Mouse (Mus musculus) embryonic facial prominence, embryonic 11.5 days (tissue): ENCODE measurements around the gene Tmem54. TPM values are rescaled to one million over a fixed set of nuclear protein-coding genes. Genes with fewer than 3 reads are reported as not detected.

ENCODE experiments used
- ATAC-seq: fragments of 200-750 bp; cut with Nextera tagmentation; replicated peaks from 2 replicates; pipeline ENCODE4 v1.8.0; 2017; ENCODE audit warnings: low read depth; ENCODE audit not compliant: insufficient number of reproducible peaks, low FRiP score, low TSS enrichment
- DNase-seq: peaks from one replicate; pipeline ENCODE4 v3.0.0-alpha.2; 2015; ENCODE audit warnings: low spot score
- H3K27ac ChIP-seq: fragments of 300-500 bp; sonication (generic); replicated peaks from 2 replicates; pipeline ENCODE4 v1.5.1; 2014; ENCODE audit warnings: mild to moderate bottlenecking, low read depth, low read length, control low read depth
- H3K27me3 ChIP-seq: fragments of 300-500 bp; sonication (generic); 2 replicates; pipeline ENCODE4 v1.6.1; 2014; ENCODE audit warnings: mild to moderate bottlenecking, low read length, moderate library complexity, mixed read lengths; ENCODE audit not compliant: control insufficient read depth, insufficient read depth
- H3K36me3 ChIP-seq: fragments of 300-500 bp; sonication (generic); replicated peaks from 2 replicates; pipeline ENCODE4 v1.6.1; 2014; ENCODE audit warnings: low read depth, mild to moderate bottlenecking, low read length, moderate library complexity, mixed read lengths; ENCODE audit not compliant: control insufficient read depth, insufficient read depth
- H3K4me1 ChIP-seq: fragments of 300-500 bp; sonication (generic); 2 replicates; pipeline ENCODE4 v1.6.1; 2014; ENCODE audit warnings: low read length, mixed read lengths; ENCODE audit not compliant: control insufficient read depth, insufficient read depth
- H3K4me2 ChIP-seq: fragments of 300-500 bp; sonication (generic); 2 replicates; pipeline ENCODE4 v1.6.1; 2014; ENCODE audit warnings: low read depth, mild to moderate bottlenecking, control low read depth, low read length, moderate library complexity
- H3K4me3 ChIP-seq: fragments of 300-500 bp; sonication (generic); 2 replicates; pipeline ENCODE4 v1.5.1; 2014; ENCODE audit warnings: low read depth, low read length, control low read depth
- H3K9ac ChIP-seq: fragments of 300-500 bp; sonication (generic); replicated peaks from 2 replicates; pipeline ENCODE4 v1.6.1; 2014; ENCODE audit warnings: mild to moderate bottlenecking, control low read depth, low read length
- H3K9me3 ChIP-seq: fragments of 300-500 bp; sonication (generic); replicated peaks from 2 replicates; pipeline ENCODE4 v1.6.1; 2016; ENCODE audit warnings: mild to moderate bottlenecking, low read length, inconsistent platforms, mixed read lengths; ENCODE audit not compliant: control insufficient read depth
- WGBS: fragments of 180-500 bp; shearing (Covaris S2); extraction: QIAGEN DNeasy Blood & Tissue Kit; methylation state at CpG from one replicate; pipeline ENCODE4 v1.1.7; 2014; 5-methylcytosine and 5-hydroxymethylcytosine counted together
- polyA plus RNA-seq: library from polyadenylated mRNA; unstranded; fragments of >200 nt; fragmentation: Nextera tagmentation; extraction: Ambion mirVana; gene quantifications from 2 replicates; pipeline ENCODE4 v1.2.1, GENCODE M21; 2014

Tmem54 gene
- polyA plus RNA-seq = 6.3 and 6.4 TPM in 2 replicates

DNA sequence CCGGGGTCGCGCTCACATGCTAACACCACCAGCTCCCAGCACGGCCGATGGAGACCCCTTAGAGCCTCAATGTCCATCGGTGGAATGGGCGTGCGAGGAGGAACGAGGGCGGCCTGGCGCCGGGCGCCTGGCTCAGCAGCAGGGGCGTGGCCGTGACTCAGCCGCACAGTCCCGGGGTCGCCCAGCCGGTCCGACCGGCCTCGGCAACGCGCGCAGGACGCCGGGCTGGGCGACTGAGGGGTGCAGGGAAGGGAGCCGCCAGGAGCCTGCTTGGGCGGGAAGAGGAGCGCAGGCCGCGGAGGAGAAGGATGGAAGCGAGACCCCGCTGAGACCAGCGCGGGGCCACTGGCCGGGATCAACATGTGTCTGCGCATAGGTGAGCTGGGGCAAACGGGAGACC, at the start of gene Tmem54:
TSS of gene Tmem54 (plus strand) at position 193 of the 400 bp plus-strand sequence.
- Histone ChIP-seq H3K27ac (no peak within 1 kb of the TSS), H3K4me2 (peak within 1 kb of the TSS; percentile 58), H3K36me3 (no peaks in the 10 kb centered on the region), H3K9ac (peak within 1 kb of the TSS; percentile 32), H3K4me3 (peak within 1 kb of the TSS; percentile 24), H3K27me3 (peaks cover 22% of the 10 kb centered on the region), H3K4me1 (peaks cover 4% of the 10 kb centered on the region), H3K9me3 (no peaks in the 10 kb centered on the region)
- ATAC-seq (peak; percentile 69), DNase-seq (peak; percentile 54)
- under 1% methylated on average over 40 of the region's 40 CpGs for WGBS

DNA sequence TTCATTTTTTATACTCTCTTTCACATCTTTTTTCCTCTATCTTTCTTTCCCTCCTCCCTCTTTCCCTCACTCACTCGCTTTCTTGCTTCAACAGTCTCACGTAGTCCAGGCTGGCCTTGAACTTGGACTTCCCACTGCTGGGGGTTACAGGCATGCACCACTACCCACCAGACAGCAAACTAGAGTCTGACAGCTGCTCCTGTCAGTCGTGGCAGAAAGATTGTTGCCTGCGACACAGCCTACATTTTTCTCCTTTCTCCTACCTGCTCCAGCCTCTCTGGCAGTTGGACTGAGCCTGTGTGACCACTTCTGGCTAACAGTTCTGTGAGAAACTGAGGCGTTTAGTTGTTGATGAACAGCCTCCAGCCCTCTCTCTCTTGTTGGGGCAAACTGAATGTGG, 49.8 kb upstream of the Tmem54 start:
- Histone ChIP-seq H3K9me3 (no peaks in the 10 kb centered on the region), H3K36me3 (no peaks in the 10 kb centered on the region), H3K4me1 (peaks cover 9% of the 10 kb centered on the region; the same call in 1 of the 2 replicates), H3K4me2 (no peak overlapping the region), H3K27ac (no peak overlapping the region), H3K27me3 (no peaks in the 10 kb centered on the region; the same call in 1 of the 2 replicates), H3K9ac (no peak overlapping the region), H3K4me3 (no peak overlapping the region)
- WGBS = 87% methylated on average over 5 of the region's 5 CpGs
- DNase-seq = no peak
- ATAC-seq = no peak

DNA sequence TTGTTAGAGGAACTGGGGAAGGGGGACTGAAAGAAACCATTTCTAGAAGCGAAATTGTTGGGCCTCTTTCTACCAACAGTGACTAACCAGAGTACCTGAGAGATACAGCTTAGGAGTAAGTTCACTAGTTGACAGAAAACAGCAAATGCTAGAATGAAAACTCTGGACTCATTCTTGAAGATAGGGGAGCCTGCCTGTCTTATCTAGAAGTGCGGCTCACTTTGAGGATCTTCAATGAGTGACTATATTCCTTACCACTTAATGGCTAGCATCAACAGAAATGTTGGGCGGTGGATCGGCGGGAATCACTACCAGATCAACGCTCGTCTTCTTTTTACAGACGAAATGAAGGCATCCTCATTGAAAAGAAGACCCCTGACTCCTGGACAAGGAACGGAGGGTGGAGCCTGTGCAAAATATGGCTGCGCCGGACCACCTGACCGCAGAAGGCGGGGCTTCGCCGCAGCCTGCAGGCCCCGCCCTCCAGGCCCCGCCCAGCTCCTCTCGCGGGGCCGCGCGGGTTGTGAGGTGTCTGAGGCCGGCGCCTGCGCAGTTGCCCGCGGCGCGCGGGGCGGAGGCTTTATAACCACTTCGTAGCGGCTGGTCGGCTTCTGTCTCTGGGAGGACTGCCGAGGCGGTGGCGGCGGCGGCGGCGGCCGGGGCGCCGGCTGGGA, 47.7 kb upstream of the Tmem54 start:
- WGBS = 4% methylated on average over 38 of the region's 44 CpGs
- DNase-seq = peak; percentile 98
- H3K9me3 ChIP-seq = no peaks in the 10 kb centered on the region

DNA sequence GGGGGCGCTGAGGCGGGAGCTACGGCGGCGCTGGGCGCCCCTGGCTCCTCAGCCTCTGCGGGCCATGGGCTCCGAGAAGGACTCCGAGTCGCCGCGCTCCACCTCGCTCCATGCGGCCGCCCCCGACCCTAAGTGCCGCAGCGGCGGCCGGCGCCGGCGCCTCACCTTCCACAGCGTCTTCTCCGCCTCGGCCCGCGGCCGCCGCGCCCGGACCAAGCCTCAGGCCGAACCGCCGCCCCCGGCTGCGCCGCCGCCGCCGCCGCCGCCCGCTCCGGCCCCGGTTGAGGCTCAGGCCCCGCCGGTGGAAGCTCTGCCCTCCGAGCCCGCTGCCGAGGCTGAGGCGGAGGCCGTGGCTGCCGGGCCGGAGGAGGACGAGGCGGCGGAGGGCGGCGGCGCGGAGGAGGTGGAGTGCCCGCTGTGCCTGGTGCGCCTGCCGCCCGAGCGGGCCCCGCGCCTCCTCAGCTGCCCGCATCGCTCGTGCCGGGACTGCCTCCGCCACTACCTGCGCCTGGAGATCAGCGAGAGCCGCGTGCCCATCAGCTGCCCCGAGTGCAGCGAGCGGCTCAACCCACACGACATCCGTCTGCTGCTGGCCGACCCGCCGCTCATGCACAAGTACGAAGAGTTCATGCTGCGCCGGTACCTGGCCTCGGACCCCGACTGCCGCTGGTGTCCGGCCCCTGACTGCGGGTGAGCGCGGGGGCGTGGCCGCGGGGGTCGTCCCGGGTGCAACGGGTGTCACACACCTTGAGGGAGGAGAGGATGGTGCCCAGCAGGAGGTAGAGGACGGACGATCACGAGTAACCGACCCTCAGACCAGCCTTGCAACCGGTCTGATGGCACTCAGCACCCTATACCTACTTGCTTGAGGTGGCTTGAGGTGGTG, 46.9 kb upstream of the Tmem54 start, which contains the start of gene Rnf19b:
TSS of gene Rnf19b (plus strand) at position 65 of the 886 bp plus-strand sequence.
- peak within 1 kb of the TSS; percentile 90 for H3K9ac ChIP-seq
- no peaks in the 10 kb centered on the region for H3K27me3 ChIP-seq
- peak within 1 kb of the TSS; percentile 87 for H3K4me3 ChIP-seq
- H3K36me3 ChIP-seq = no peaks in the 10 kb centered on the region
- under 1% methylated on average over 77 of the region's 107 CpGs for WGBS
- H3K9me3 ChIP-seq = no peaks in the 10 kb centered on the region
- H3K27ac ChIP-seq = peak within 1 kb of the TSS; percentile 79
- H3K4me2 ChIP-seq = peak within 1 kb of the TSS; percentile 99
- peak; percentile 67 for ATAC-seq
- H3K4me1 ChIP-seq = peaks cover 9% of the 10 kb centered on the region; the same call in 1 of the 2 replicates
- DNase-seq = peak; percentile 55

More for the DNA sequence above, 47.7 kb upstream of the Tmem54 start:
- H3K4me2 ChIP-seq = peak overlapping the region; percentile 99
- peaks cover 9% of the 10 kb centered on the region; the same call in 1 of the 2 replicates for H3K4me1 ChIP-seq
- no peaks in the 10 kb centered on the region for H3K36me3 ChIP-seq
- H3K9ac ChIP-seq = peak overlapping the region; percentile 90
- H3K27me3 ChIP-seq = no peaks in the 10 kb centered on the region
- H3K27ac ChIP-seq = peak overlapping the region; percentile 79
- H3K4me3 ChIP-seq = peak overlapping the region; percentile 87
- ATAC-seq = peak; percentile 91

DNA sequence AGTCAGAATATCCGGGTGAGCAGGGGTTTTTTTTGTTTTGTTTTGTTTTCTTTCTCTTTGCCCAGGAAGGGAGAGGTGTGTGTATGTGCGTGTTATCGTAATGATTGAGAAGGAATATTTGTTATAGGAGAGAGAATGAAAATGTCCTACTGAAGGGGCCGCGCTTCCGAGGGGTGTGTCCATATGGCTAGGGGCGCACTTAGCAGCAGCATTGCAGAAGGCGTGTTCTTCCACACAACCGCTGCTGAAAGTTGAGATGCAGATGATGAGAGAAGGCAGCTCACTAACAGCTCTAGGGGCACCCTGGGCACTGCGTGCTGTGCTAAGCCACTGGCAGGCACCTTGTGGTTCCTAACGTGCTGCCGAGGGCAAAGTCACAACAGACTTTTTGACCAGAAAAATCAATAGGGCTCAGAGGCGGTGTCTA, 46.2 kb upstream of the Tmem54 start:
- DNase-seq = peak; percentile 62
- 3% methylated on average over 13 of the region's 13 CpGs for WGBS

DNA sequence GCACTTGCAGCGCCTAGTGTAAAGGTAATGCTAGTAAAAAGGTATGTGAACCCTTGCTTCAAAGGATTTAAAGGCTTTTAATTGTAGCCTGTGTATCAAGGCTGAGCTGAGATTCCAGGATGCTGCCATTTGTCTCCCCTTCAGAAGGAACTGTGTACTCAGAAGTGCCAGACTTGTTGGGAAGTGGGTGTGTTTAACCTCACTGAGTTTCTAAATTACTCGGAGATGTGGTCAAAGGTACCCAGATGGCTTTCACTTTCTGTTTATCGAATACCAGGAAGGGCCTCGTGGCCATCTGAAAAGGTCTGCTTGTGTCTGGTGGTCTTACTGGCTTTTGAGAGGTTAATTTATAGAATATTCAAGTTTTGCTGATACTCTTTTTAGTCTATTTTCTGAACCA, 45.4 kb upstream of the Tmem54 start:
- DNase-seq (no peak), ATAC-seq (no peak)
- no peaks in the 10 kb centered on the region for H3K27me3 ChIP-seq
- H3K36me3 ChIP-seq = no peaks in the 10 kb centered on the region
- no peaks in the 10 kb centered on the region for H3K9me3 ChIP-seq
- H3K4me2 ChIP-seq = peak overlapping the region; percentile 99; the same call in 1 of the 2 replicates
- no peak overlapping the region; the same call in 1 of the 2 replicates for H3K9ac ChIP-seq
- no peak overlapping the region; the same call in 1 of the 2 replicates for H3K4me3 ChIP-seq
- no peak overlapping the region for H3K27ac ChIP-seq
- peaks cover 9% of the 10 kb centered on the region; the same call in 1 of the 2 replicates for H3K4me1 ChIP-seq
- WGBS = 50% methylated on average over 4 of the region's 4 CpGs

More for the DNA sequence above, 46.2 kb upstream of the Tmem54 start:
- H3K9me3 ChIP-seq = no peaks in the 10 kb centered on the region
- H3K27me3 ChIP-seq = no peaks in the 10 kb centered on the region
- peak overlapping the region; percentile 99 for H3K4me2 ChIP-seq
- H3K4me1 ChIP-seq = peaks cover 9% of the 10 kb centered on the region; the same call in 1 of the 2 replicates
- peak overlapping the region; percentile 87 for H3K4me3 ChIP-seq
- H3K36me3 ChIP-seq = no peaks in the 10 kb centered on the region
- ATAC-seq = peak; percentile 38; the same call in 1 of the 2 replicates
- no peak overlapping the region for H3K27ac ChIP-seq
- peak overlapping the region; percentile 90 for H3K9ac ChIP-seq

DNA sequence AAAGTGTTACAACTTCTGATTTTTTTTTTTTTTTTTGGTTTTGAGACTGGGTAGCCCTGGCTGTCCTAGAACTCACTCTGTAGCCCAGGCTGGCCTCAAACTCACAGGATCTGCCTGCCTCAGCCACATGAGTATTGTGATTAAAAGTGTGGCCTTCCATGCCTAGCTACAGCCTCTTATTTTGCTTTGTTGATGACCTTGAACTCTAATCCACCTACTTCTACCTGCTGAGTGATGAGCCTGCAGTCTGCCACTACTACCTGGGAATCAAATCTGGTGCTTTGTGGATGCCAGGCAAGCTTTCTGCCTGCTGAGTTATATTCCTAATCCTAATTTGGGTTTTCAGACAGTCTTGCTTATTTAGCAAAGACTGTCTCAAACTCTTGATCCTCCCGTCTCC, 43.9 kb upstream of the Tmem54 start:
- WGBS = 92% methylated on average over 1 of the region's 1 CpGs
- H3K27ac ChIP-seq = no peak overlapping the region
- no peak overlapping the region for H3K4me2 ChIP-seq
- ATAC-seq (no peak), DNase-seq (no peak)
- no peaks in the 10 kb centered on the region for H3K36me3 ChIP-seq
- H3K4me1 ChIP-seq = peaks cover 9% of the 10 kb centered on the region; the same call in 1 of the 2 replicates
- H3K9ac ChIP-seq = no peak overlapping the region
- no peaks in the 10 kb centered on the region for H3K27me3 ChIP-seq
- no peaks in the 10 kb centered on the region for H3K9me3 ChIP-seq
- H3K4me3 ChIP-seq = no peak overlapping the region
